Mouse (Mus musculus) lung, postnatal 0 days (tissue): ENCODE data around the gene H1f0.

Source experiments
- CTCF ChIP-seq: IDR thresholded peaks from 2 replicates; pipeline ENCODE4 v1.5.1; 2016; ENCODE audit warnings: antibody characterized with exemption, mild to moderate bottlenecking
- EP300 ChIP-seq: IDR thresholded peaks from 2 replicates; pipeline ENCODE4 v1.6.1; 2016; ENCODE audit warnings: antibody characterized with exemption, mild to moderate bottlenecking, control low read depth

DNA sequence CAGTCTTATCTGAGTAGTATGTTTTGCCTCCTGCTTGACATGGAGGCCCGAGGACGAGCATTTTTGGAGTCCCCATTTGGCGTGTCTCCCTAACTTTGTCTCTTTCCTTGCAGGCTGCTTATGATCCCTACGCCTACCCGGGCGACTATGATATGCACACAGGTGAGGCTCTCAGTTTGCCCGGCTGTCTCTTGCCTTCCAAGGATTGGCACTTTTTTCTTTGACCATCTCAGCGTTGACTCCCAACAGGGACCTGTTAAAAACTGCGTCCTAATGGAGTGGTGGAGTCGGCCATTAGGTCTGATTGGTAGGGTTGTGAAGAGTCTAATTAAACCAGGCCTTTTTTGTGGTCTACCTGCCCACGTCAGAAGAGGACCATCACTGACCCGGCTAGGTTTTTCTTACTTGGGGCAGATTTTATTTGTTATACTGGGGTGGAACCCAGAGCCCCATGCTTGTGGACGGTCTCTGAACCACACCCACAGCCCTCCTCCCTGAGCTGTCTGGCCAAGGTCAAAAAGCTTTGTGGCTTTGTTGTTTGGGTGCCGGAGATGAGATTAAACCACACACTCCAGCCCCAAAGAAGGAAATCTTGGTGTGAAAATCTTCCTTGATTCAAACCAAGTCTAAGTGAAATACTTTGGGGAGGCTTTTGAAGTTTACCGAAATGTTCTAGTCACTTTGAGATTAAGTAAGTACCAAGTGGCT, 47.6 kb downstream of the H1f0 start:
- TF ChIP-seq CTCF (no peak), EP300 (no peak)
